Mouse (Mus musculus) heart, embryonic 16.5 days (tissue): ENCODE data around the gene Ust. TPM values are rescaled to one million over a fixed set of nuclear protein-coding genes. Genes with fewer than 3 reads are reported as not detected.

ENCODE experiments used
- ATAC-seq: fragments of 200-750 bp; cut with Nextera tagmentation; replicated peaks from 2 replicates; pipeline ENCODE4 v1.8.0; 2017; ENCODE audit warnings: moderate number of reproducible peaks; ENCODE audit not compliant: insufficient read depth, low FRiP score; ENCODE audit errors: extremely low read depth
- H3K27ac ChIP-seq: fragments of 300-500 bp; sonication (generic); 2 replicates; pipeline ENCODE4 v1.5.1; 2014; ENCODE audit warnings: mild to moderate bottlenecking, low read length, control low read depth, moderate library complexity
- H3K27me3 ChIP-seq: fragments of 300-500 bp; sonication (generic); 2 replicates; pipeline ENCODE4 v1.6.1; 2014; ENCODE audit warnings: low read length, mixed read lengths; ENCODE audit not compliant: control insufficient read depth, insufficient read depth
- H3K36me3 ChIP-seq: fragments of 300-500 bp; sonication (generic); 2 replicates; pipeline ENCODE4 v1.6.1; 2014; ENCODE audit not compliant: control insufficient read depth, insufficient read depth
- H3K4me1 ChIP-seq: fragments of 300-500 bp; sonication (generic); 2 replicates; pipeline ENCODE4 v1.6.1; 2014; ENCODE audit warnings: low read length, mixed read lengths; ENCODE audit not compliant: control insufficient read depth, insufficient read depth
- H3K4me2 ChIP-seq: fragments of 300-500 bp; sonication (generic); 2 replicates; pipeline ENCODE4 v1.6.1; 2014; ENCODE audit warnings: low read depth, mild to moderate bottlenecking, control low read depth, low read length
- H3K4me3 ChIP-seq: fragments of 300-500 bp; sonication (generic); 2 replicates; pipeline ENCODE4 v1.5.1; 2014; ENCODE audit warnings: mild to moderate bottlenecking, control low read depth, low read length
- H3K9ac ChIP-seq: fragments of 300-500 bp; sonication (generic); 2 replicates; pipeline ENCODE4 v1.6.1; 2014; ENCODE audit warnings: low read length, control low read depth
- H3K9me3 ChIP-seq: fragments of 300-500 bp; sonication (generic); replicated peaks from 2 replicates; pipeline ENCODE4 v1.6.1; 2016; ENCODE audit warnings: low read length; ENCODE audit not compliant: control insufficient read depth
- WGBS: fragments of 180-500 bp; shearing (Covaris S2); extraction: QIAGEN DNeasy Blood & Tissue Kit; methylation state at CpG from one replicate; pipeline ENCODE4 v1.1.7; 2014; 5-methylcytosine and 5-hydroxymethylcytosine counted together
- polyA plus RNA-seq: library from polyadenylated mRNA; unstranded; fragments of >200 nt; fragmentation: Nextera tagmentation; extraction: Ambion mirVana; gene quantifications from 2 replicates; pipeline ENCODE4 v1.2.1, GENCODE M21; 2015

The Ust gene
- polyA plus RNA-seq, 1 experiment from 2014 or later, result 2.1 TPM

- no peaks in the 10 kb centered on the region for H3K27me3 ChIP-seq
- H3K9ac ChIP-seq, result no peak overlapping the region
- no peak for ATAC-seq
- no peaks in the 10 kb centered on the region for H3K9me3 ChIP-seq
- no peaks in the 10 kb centered on the region for H3K36me3 ChIP-seq
- 78% methylated on average over 1 of the region's 1 CpGs for WGBS
- H3K4me1 ChIP-seq, result no peaks in the 10 kb centered on the region
- H3K4me3 ChIP-seq, result no peak overlapping the region
- no peak overlapping the region for H3K4me2 ChIP-seq
- H3K27ac ChIP-seq, result no peak overlapping the region
These were observed 53.4 kb downstream of the Ust start for GRCm38 (mm10) chr10:8465216-8465615.

GRCm38 (mm10) chr10:8461372-8461771, 57.3 kb downstream of the Ust start:
- WGBS, result 87% methylated on average over 5 of the region's 5 CpGs
- Histone ChIP-seq H3K4me2 (no peak overlapping the region), H3K36me3 (no peaks in the 10 kb centered on the region), H3K27me3 (no peaks in the 10 kb centered on the region), H3K4me3 (no peak overlapping the region), H3K27ac (no peak overlapping the region), H3K9me3 (no peaks in the 10 kb centered on the region), H3K9ac (no peak overlapping the region), H3K4me1 (no peaks in the 10 kb centered on the region)
- no peak for ATAC-seq

- no peak overlapping the region for H3K27ac ChIP-seq
- H3K4me3 ChIP-seq, result no peak overlapping the region
- H3K4me2 ChIP-seq, result no peak overlapping the region
- ATAC-seq, result no peak
- no peaks in the 10 kb centered on the region for H3K9me3 ChIP-seq
- no peaks in the 10 kb centered on the region for H3K27me3 ChIP-seq
- no peaks in the 10 kb centered on the region for H3K4me1 ChIP-seq
- no peak overlapping the region for H3K9ac ChIP-seq
- 46% methylated on average over 1 of the region's 1 CpGs for WGBS
- no peaks in the 10 kb centered on the region for H3K36me3 ChIP-seq
These were observed 63.9 kb downstream of the Ust start for GRCm38 (mm10) chr10:8454711-8455110.

GRCm38 (mm10) chr10:8447681-8448080, 70.9 kb downstream of the Ust start:
- Histone ChIP-seq H3K36me3 (no peaks in the 10 kb centered on the region), H3K9ac (no peak overlapping the region), H3K4me2 (no peak overlapping the region), H3K9me3 (no peaks in the 10 kb centered on the region), H3K27me3 (no peaks in the 10 kb centered on the region), H3K4me3 (no peak overlapping the region), H3K4me1 (no peaks in the 10 kb centered on the region), H3K27ac (no peak overlapping the region)
- WGBS, result 50% methylated on average over 5 of the region's 5 CpGs
- ATAC-seq, result no peak

GRCm38 (mm10) chr10:8446972-8447371, 71.7 kb downstream of the Ust start:
- Histone ChIP-seq H3K4me1 (no peaks in the 10 kb centered on the region), H3K27ac (no peak overlapping the region), H3K4me3 (no peak overlapping the region), H3K36me3 (no peaks in the 10 kb centered on the region), H3K9me3 (no peaks in the 10 kb centered on the region), H3K27me3 (no peaks in the 10 kb centered on the region), H3K9ac (no peak overlapping the region), H3K4me2 (no peak overlapping the region)
- ATAC-seq, result no peak
- WGBS, result 60% methylated on average over 4 of the region's 4 CpGs

- Histone ChIP-seq H3K4me1 (no peaks in the 10 kb centered on the region), H3K9ac (no peak overlapping the region), H3K4me2 (no peak overlapping the region), H3K36me3 (no peaks in the 10 kb centered on the region), H3K9me3 (no peaks in the 10 kb centered on the region), H3K27ac (no peak overlapping the region), H3K27me3 (no peaks in the 10 kb centered on the region), H3K4me3 (no peak overlapping the region)
- 75% methylated on average over 5 of the region's 5 CpGs for WGBS
- ATAC-seq, result no peak
These were observed 74.6 kb downstream of the Ust start for GRCm38 (mm10) chr10:8444052-8444451.

- WGBS, result 55% methylated on average over 2 of the region's 2 CpGs
- H3K27ac ChIP-seq, result no peak overlapping the region; the same call in 1 of the 2 replicates
- peak; percentile 37; the same call in 1 of the 2 replicates for ATAC-seq
These were observed 86.8 kb downstream of the Ust start for GRCm38 (mm10) chr10:8431857-8432256.

GRCm38 (mm10) chr10:8428787-8429778, 89.5 kb downstream of the Ust start:
- Histone ChIP-seq H3K4me2 (no peak overlapping the region), H3K27me3 (no peaks in the 10 kb centered on the region), H3K4me1 (peaks cover 8% of the 10 kb centered on the region), H3K36me3 (no peaks in the 10 kb centered on the region), H3K9me3 (no peaks in the 10 kb centered on the region), H3K9ac (no peak overlapping the region), H3K27ac (no peak overlapping the region), H3K4me3 (no peak overlapping the region)
- ATAC-seq, result no peak
- 82% methylated on average over 13 of the region's 13 CpGs for WGBS

More at GRCm38 (mm10) chr10:8431857-8432256, 86.8 kb downstream of the Ust start:
- Histone ChIP-seq H3K36me3 (no peaks in the 10 kb centered on the region), H3K9me3 (no peaks in the 10 kb centered on the region), H3K27me3 (no peaks in the 10 kb centered on the region), H3K4me2 (no peak overlapping the region), H3K4me3 (no peak overlapping the region), H3K4me1 (peaks cover 8% of the 10 kb centered on the region), H3K9ac (no peak overlapping the region)

- peak overlapping the region; percentile 56 for H3K4me2 ChIP-seq
- H3K4me1 ChIP-seq, result peaks cover 7% of the 10 kb centered on the region
- H3K9me3 ChIP-seq, result no peaks in the 10 kb centered on the region
- peak; percentile 81 for ATAC-seq
- peak overlapping the region; percentile 86 for H3K27ac ChIP-seq
- peak overlapping the region; percentile 15; the same call in 1 of the 2 replicates for H3K9ac ChIP-seq
- WGBS, result 49% methylated on average over 12 of the region's 12 CpGs
- peak overlapping the region; percentile 12; the same call in 1 of the 2 replicates for H3K4me3 ChIP-seq
- H3K27me3 ChIP-seq, result no peaks in the 10 kb centered on the region
- H3K36me3 ChIP-seq, result no peaks in the 10 kb centered on the region
These were observed 90.8 kb downstream of the Ust start for GRCm38 (mm10) chr10:8427671-8428364.
